Mouse (Mus musculus): ENCODE measurements around the gene Gm21256. TPM values are rescaled to one million over a fixed set of nuclear protein-coding genes. Genes with fewer than 3 reads are reported as not detected.
"Not testable (repeated sequence)": the region's sequence is repeated elsewhere in the genome, so short reads cannot be mapped to it uniquely, and the experiment has no call there.

Gm21256 gene
- not detected in 2 replicates for polyA plus RNA-seq (2015; fragmentation: Nextera tagmentation; extraction: Ambion mirVana)

DNA sequence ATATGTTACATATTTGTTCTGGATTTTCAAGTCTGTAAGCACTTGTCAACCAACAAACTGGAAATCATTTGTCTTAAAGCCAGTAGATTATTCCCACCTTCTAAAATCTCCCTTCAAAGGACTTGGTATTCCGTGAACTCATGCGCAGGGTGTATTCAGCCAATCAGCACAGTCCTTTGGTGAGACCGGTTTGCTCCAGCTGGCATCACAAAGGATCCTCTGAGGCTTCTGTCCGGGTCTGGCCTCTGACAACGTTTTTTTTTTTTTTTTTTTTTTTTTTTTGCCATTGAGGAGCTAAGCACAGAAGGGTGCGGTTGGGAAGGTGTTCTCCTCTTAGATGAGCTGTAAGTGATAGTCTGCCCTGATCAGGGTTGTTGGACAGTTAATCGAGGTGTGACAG is at the start of gene Gm21256:
Gene Gm21256 (plus strand): TSS at position 301 of the 400 bp plus-strand sequence.
- H3K4me3 ChIP-seq; H3K9ac ChIP-seq (replicated peaks); ATAC-seq (replicated peaks); H3K9me3 ChIP-seq; H3K4me1 ChIP-seq; H3K27me3 ChIP-seq; H3K27ac ChIP-seq (replicated peaks); H3K36me3 ChIP-seq; H3K4me2 ChIP-seq (replicated peaks): not testable (repeated sequence)
- no CpG with 5 or more reads among the region's 7 CpGs for WGBS

Other genes with a start within 250 kb of the Gm21256 start
- gene Gm21170, start 240.1 kb downstream of the Gm21256 start, polyA plus RNA-seq (2015; fragmentation: Nextera tagmentation; extraction: Ambion mirVana) = not detected in 2 replicates

Data from forebrain, embryonic 15.5 days (tissue).